Comparison of ENCODE assay signal across 8 mouse cellular contexts in genomic region chr8:84663483-84664327, GRCm38 (mm10). TPM values are rescaled to one million over a fixed set of nuclear protein-coding genes. Genes with fewer than 3 reads are reported as not detected.
DNase-seq lines count a peak whose midpoint lies in the region; ATAC-seq and TF ChIP-seq lines count a peak whose summit lies in the region.

No protein-coding gene starts in this region.

- H3K79me2 ChIP-seq in CH12.LX (replicated peaks; ENCODE audit: control insufficient read depth, extremely low read depth, insufficient read depth, poor library complexity, severe bottlenecking): peaks cover 23% of the 10 kb centered on the region

- peak; percentile 83 for TF ChIP-seq POLR2A in CH12.LX (IDR thresholded peaks at IDR 0.05; ENCODE audit: low read depth, low read length)

- peak; percentile 83 for ATAC-seq in forebrain, embryonic 11.5 days (replicated peaks; ENCODE audit: low FRiP score)
- ATAC-seq in heart, postnatal 0 days (ENCODE audit: insufficient read depth, low read depth): peak; percentile 80
- peak; percentile 72 for ATAC-seq in liver, postnatal 0 days
- peak; percentile 83 for ATAC-seq in neural tube, embryonic 14.5 days (ENCODE audit: low read depth)

- no peak for TF ChIP-seq CTCF in CH12.LX (conservative IDR thresholded peaks at IDR 0.05 in 1 of 2, IDR thresholded peaks at IDR 0.05 in 1 of 2; ENCODE audit: low read depth in 2 of 2, low read length in 2 of 2)
- no peak for TF ChIP-seq CTCF in heart, postnatal 0 days (IDR thresholded peaks at IDR 0.05; ENCODE audit: low read depth)
- no peak for TF ChIP-seq CTCF in liver, postnatal 0 days (IDR thresholded peaks at IDR 0.05; ENCODE audit: low read depth)

- peak overlapping the region; percentile 73 to 82 (median 80) for H3K4me3 ChIP-seq in CH12.LX (replicated peaks in 1 of 3; ENCODE audit: low read depth in 2 of 3, low read length in 2 of 3, poor library complexity in 1 of 3)
- peak overlapping the region; percentile 88 for H3K4me3 ChIP-seq in forebrain, embryonic 11.5 days (ENCODE audit: low read depth, low read length)
- peak overlapping the region; percentile 76 for H3K4me3 ChIP-seq in heart, postnatal 0 days (ENCODE audit: low read depth, low read length)
- H3K4me3 ChIP-seq in liver, postnatal 0 days (ENCODE audit: low read depth, low read length): peak overlapping the region; percentile 91
- H3K4me3 ChIP-seq in neural tube, embryonic 14.5 days (ENCODE audit: low read depth, low read length): peak overlapping the region; percentile 51

- peaks cover 6 to 17% of the 10 kb centered on the region in 2 experiments for H3K36me3 ChIP-seq in CH12.LX (replicated peaks in 1 of 2; ENCODE audit: control insufficient read depth in 1 of 2, insufficient read depth in 1 of 2, low read length in 1 of 2)
- H3K36me3 ChIP-seq in forebrain, embryonic 11.5 days (ENCODE audit: control insufficient read depth, insufficient read depth, low read length): no peaks in the 10 kb centered on the region; the same call in 1 of the 2 replicates
- no peaks in the 10 kb centered on the region; the same call in 1 of the 2 replicates for H3K36me3 ChIP-seq in heart, postnatal 0 days (replicated peaks; ENCODE audit: control insufficient read depth, insufficient read depth, low read length)
- H3K36me3 ChIP-seq in liver, postnatal 0 days (replicated peaks; ENCODE audit: insufficient read depth, low read length): no peaks in the 10 kb centered on the region
- H3K36me3 ChIP-seq in neural tube, embryonic 14.5 days (ENCODE audit: control insufficient read depth, insufficient read depth, low read length): no peaks in the 10 kb centered on the region

- WGBS in forebrain, embryonic 11.5 days: 3% methylated on average over 43 of the region's 43 CpGs
- 3% methylated on average over 42 of the region's 43 CpGs for WGBS in heart, postnatal 0 days
- 1% methylated on average over 43 of the region's 43 CpGs for WGBS in large intestine, adult 2 months
- 3% methylated on average over 43 of the region's 43 CpGs for WGBS in liver, postnatal 0 days (ENCODE audit: insufficient replicate concordance)
- 3% methylated on average over 43 of the region's 43 CpGs for WGBS in neural tube, embryonic 14.5 days

- peak; percentile 98 for DNase-seq in CH12.LX (ENCODE audit: extremely low read depth)
- peak; percentile 96 for DNase-seq in c-Kit-positive CD71-positive TER-119-negative erythroid progenitor cells, embryonic 14.5 days (ENCODE audit: low read depth)
- peak; percentile 97 for DNase-seq in forebrain, embryonic 11.5 days (ENCODE audit: low spot score)
- peak; percentile 95 for DNase-seq in heart, postnatal 0 days (ENCODE audit: low spot score)
- peak; percentile 90 for DNase-seq in large intestine, adult 2 months (ENCODE audit: low read depth, low spot score)
- peak; percentile 95 for DNase-seq in liver, postnatal 0 days
- peak; percentile 96 for DNase-seq in testis, postnatal 10 days (ENCODE audit: low spot score)

- in situ Hi-C loops in CH12.LX (cut with MboI; ENCODE audit: low pct_ligation_motif_present, low pct_unique_long_range_greater_than_20kb, low sequenced_read_pairs): no loop called here

- TF ChIP-seq RAD21 in CH12.LX (IDR thresholded peaks at IDR 0.05; ENCODE audit: low read depth, low read length): no peak

- H3K9me3 ChIP-seq in CH12.LX (replicated peaks; ENCODE audit: low read length): no peaks in the 10 kb centered on the region
- H3K9me3 ChIP-seq in forebrain, embryonic 11.5 days (ENCODE audit: control insufficient read depth, low read length): no peaks in the 10 kb centered on the region
- no peaks in the 10 kb centered on the region for H3K9me3 ChIP-seq in heart, postnatal 0 days (replicated peaks; ENCODE audit: control insufficient read depth, low read length)
- no peaks in the 10 kb centered on the region for H3K9me3 ChIP-seq in liver, postnatal 0 days (ENCODE audit: low read length)
- H3K9me3 ChIP-seq in neural tube, embryonic 14.5 days (ENCODE audit: control insufficient read depth, low read length): no peaks in the 10 kb centered on the region

- peak overlapping the region; percentile 72 for H3K4me2 ChIP-seq in CH12.LX (ENCODE audit: insufficient read depth, low read depth, poor library complexity, severe bottlenecking)
- H3K4me2 ChIP-seq in forebrain, embryonic 11.5 days (ENCODE audit: low read depth, low read length, severe bottlenecking): peak overlapping the region; percentile 98
- peak overlapping the region; percentile 86 for H3K4me2 ChIP-seq in heart, postnatal 0 days (ENCODE audit: low read depth, low read length)
- H3K4me2 ChIP-seq in liver, postnatal 0 days (ENCODE audit: low read depth, low read length): peak overlapping the region; percentile 85
- H3K4me2 ChIP-seq in neural tube, embryonic 14.5 days (ENCODE audit: low read depth, low read length): peak overlapping the region; percentile 88

- dilution Hi-C loops in CH12.LX (cut with MboI; ENCODE audit: extremely low pct_ligation_motif_present, extremely low pct_unique_long_range_greater_than_20kb, low sequenced_read_pairs): no loop called here

- H3K27ac ChIP-seq in CH12.LX (ENCODE audit: insufficient read depth, low read depth): peak overlapping the region; percentile 98
- H3K27ac ChIP-seq in forebrain, embryonic 11.5 days (ENCODE audit: low read depth, low read length): peak overlapping the region; percentile 87
- peak overlapping the region; percentile 93 for H3K27ac ChIP-seq in heart, postnatal 0 days (ENCODE audit: low read depth)
- H3K27ac ChIP-seq in liver, postnatal 0 days (ENCODE audit: low read depth): peak overlapping the region; percentile 99
- H3K27ac ChIP-seq in neural tube, embryonic 14.5 days (ENCODE audit: low read depth, low read length): peak overlapping the region; percentile 84

- H3K4me1 ChIP-seq in CH12.LX (ENCODE audit: control insufficient read depth in 1 of 2, insufficient read depth in 2 of 2): peaks cover 3 to 41% of the 10 kb centered on the region in 2 experiments; a peak in 2 of 4 replicates
- peaks cover 6% of the 10 kb centered on the region for H3K4me1 ChIP-seq in forebrain, embryonic 11.5 days (replicated peaks; ENCODE audit: control insufficient read depth, insufficient read depth, low read length)
- peaks cover 10% of the 10 kb centered on the region for H3K4me1 ChIP-seq in heart, postnatal 0 days (ENCODE audit: control insufficient read depth, insufficient read depth)
- H3K4me1 ChIP-seq in liver, postnatal 0 days (ENCODE audit: insufficient read depth): peaks cover 35% of the 10 kb centered on the region
- peaks cover 40% of the 10 kb centered on the region for H3K4me1 ChIP-seq in neural tube, embryonic 14.5 days (ENCODE audit: control insufficient read depth, insufficient read depth, low read length)

- peak overlapping the region; percentile 75 for H3K9ac ChIP-seq in CH12.LX (ENCODE audit: insufficient read depth, low read depth)
- H3K9ac ChIP-seq in forebrain, embryonic 11.5 days (ENCODE audit: low read length): peak overlapping the region; percentile 89
- H3K9ac ChIP-seq in heart, postnatal 0 days (replicated peaks; ENCODE audit: low read depth, low read length): peak overlapping the region; percentile 88
- peak overlapping the region; percentile 95 for H3K9ac ChIP-seq in liver, postnatal 0 days (replicated peaks)
- H3K9ac ChIP-seq in neural tube, embryonic 14.5 days (replicated peaks; ENCODE audit: low read depth, low read length): peak overlapping the region; percentile 65

- no peaks in the 10 kb centered on the region for H3K27me3 ChIP-seq in CH12.LX (replicated peaks)
- H3K27me3 ChIP-seq in forebrain, embryonic 11.5 days (ENCODE audit: control insufficient read depth, insufficient read depth, low read length): no peaks in the 10 kb centered on the region
- no peaks in the 10 kb centered on the region for H3K27me3 ChIP-seq in heart, postnatal 0 days (ENCODE audit: control insufficient read depth, insufficient read depth, low read length)
- H3K27me3 ChIP-seq in liver, postnatal 0 days (ENCODE audit: insufficient read depth, low read length): no peaks in the 10 kb centered on the region
- no peaks in the 10 kb centered on the region for H3K27me3 ChIP-seq in neural tube, embryonic 14.5 days (ENCODE audit: control insufficient read depth, insufficient read depth, low read length)

- TF ChIP-seq EP300 in CH12.LX (IDR thresholded peaks at IDR 0.05; ENCODE audit: low read length): no peak; the same call in 1 of the 2 replicates
- no peak for TF ChIP-seq EP300 in heart, postnatal 0 days (IDR thresholded peaks at IDR 0.05; ENCODE audit: low read depth)
- TF ChIP-seq EP300 in liver, postnatal 0 days (IDR thresholded peaks at IDR 0.05; ENCODE audit: low read depth): peak; percentile 65; the same call in 1 of the 2 replicates

RNA-seq across cellular contexts. Expression of gene Ier2, which starts 1.1 kb away (rescaled TPM):
- total RNA-seq in CH12.LX (2012; rRNA removed): 22.7 and 30.3 TPM in 2 replicates
- total RNA-seq in CH12.LX (2014; rRNA removed): 30.9 and 35.4 TPM in 2 replicates
- 25.7 and 26.3 TPM in 2 replicates for polyA plus RNA-seq in CH12.LX (2012; ENCODE audit: insufficient read length, low read depth)
- 67.3 and 68.7 TPM in 2 replicates for polyA plus RNA-seq in forebrain, embryonic 11.5 days (2014; fragmentation: Nextera tagmentation; extraction: Ambion mirVana)
- 17.0 and 23.2 TPM in 2 replicates for total RNA-seq in heart, postnatal 0 days (2014; rRNA removed; ENCODE audit: low replicate concordance)
- polyA plus RNA-seq in heart, postnatal 0 days (2015; fragmentation: Nextera tagmentation; extraction: Ambion mirVana): 33.3 and 38.3 TPM in 2 replicates
- 28.1 and 39.5 TPM in 2 replicates for polyA plus RNA-seq in large intestine, adult 2 months (2012; rRNA removed)
- polyA plus RNA-seq in liver, postnatal 0 days (2015; fragmentation: Nextera tagmentation; extraction: Ambion mirVana): 32.3 and 32.9 TPM in 2 replicates
- 14.4 and 20.9 TPM in 2 replicates for polyA plus RNA-seq in neural tube, embryonic 14.5 days (2014; fragmentation: Nextera tagmentation; extraction: Ambion mirVana)

RNA-seq across cellular contexts. Expression of gene Trmt1, which starts 22.4 kb away (rescaled TPM):
- total RNA-seq in CH12.LX (2012; rRNA removed) (157 and 160 TPM in 2 replicates), CH12.LX (2014; rRNA removed) (77.0 and 94.5 TPM in 2 replicates)
- polyA plus RNA-seq in CH12.LX (2012; ENCODE audit: insufficient read length, low read depth): 140 and 157 TPM in 2 replicates
- polyA plus RNA-seq in forebrain, embryonic 11.5 days (2014; fragmentation: Nextera tagmentation; extraction: Ambion mirVana): 52.7 and 72.3 TPM in 2 replicates
- total RNA-seq in heart, postnatal 0 days (2014; rRNA removed; ENCODE audit: low replicate concordance): 98.3 and 116 TPM in 2 replicates
- polyA plus RNA-seq in heart, postnatal 0 days (2015; fragmentation: Nextera tagmentation; extraction: Ambion mirVana): 28.4 and 29.5 TPM in 2 replicates
- polyA plus RNA-seq in large intestine, adult 2 months (2012; rRNA removed): 58.1 and 68.2 TPM in 2 replicates
- 21.3 TPM in 2 replicates for polyA plus RNA-seq in liver, postnatal 0 days (2015; fragmentation: Nextera tagmentation; extraction: Ambion mirVana)
- 59.8 and 70.2 TPM in 2 replicates for polyA plus RNA-seq in neural tube, embryonic 14.5 days (2014; fragmentation: Nextera tagmentation; extraction: Ambion mirVana)

RNA-seq across cellular contexts. Expression of gene Nacc1, which starts 24.0 kb away (rescaled TPM):
- 45.1 and 49.0 TPM in 2 replicates for total RNA-seq in CH12.LX (2012; rRNA removed)
- 21.9 and 23.3 TPM in 2 replicates for total RNA-seq in CH12.LX (2014; rRNA removed)
- polyA plus RNA-seq in CH12.LX (2012; ENCODE audit: insufficient read length, low read depth): 73.0 and 84.1 TPM in 2 replicates
- 34.6 and 37.7 TPM in 2 replicates for polyA plus RNA-seq in forebrain, embryonic 11.5 days (2014; fragmentation: Nextera tagmentation; extraction: Ambion mirVana)
- total RNA-seq in heart, postnatal 0 days (2014; rRNA removed; ENCODE audit: low replicate concordance): 68.0 and 83.6 TPM in 2 replicates
- polyA plus RNA-seq in heart, postnatal 0 days (2015; fragmentation: Nextera tagmentation; extraction: Ambion mirVana): 6.2 and 6.9 TPM in 2 replicates
- polyA plus RNA-seq in large intestine, adult 2 months (2012; rRNA removed): 71.5 and 96.6 TPM in 2 replicates
- 3.3 and 3.6 TPM in 2 replicates for polyA plus RNA-seq in liver, postnatal 0 days (2015; fragmentation: Nextera tagmentation; extraction: Ambion mirVana)
- polyA plus RNA-seq in neural tube, embryonic 14.5 days (2014; fragmentation: Nextera tagmentation; extraction: Ambion mirVana): 15.3 and 16.6 TPM in 2 replicates

RNA-seq across cellular contexts. Expression of gene Lyl1, which starts 37.6 kb away (rescaled TPM):
- total RNA-seq in CH12.LX (2012; rRNA removed) (38.5 and 45.5 TPM in 2 replicates), CH12.LX (2014; rRNA removed) (20.3 and 20.6 TPM in 2 replicates)
- 53.2 and 54.5 TPM in 2 replicates for polyA plus RNA-seq in CH12.LX (2012; ENCODE audit: insufficient read length, low read depth)
- polyA plus RNA-seq in forebrain, embryonic 11.5 days (2014; fragmentation: Nextera tagmentation; extraction: Ambion mirVana): 5.0 and 5.7 TPM in 2 replicates
- 4.4 and 4.8 TPM in 2 replicates for total RNA-seq in heart, postnatal 0 days (2014; rRNA removed; ENCODE audit: low replicate concordance)
- 8.7 and 9.8 TPM in 2 replicates for polyA plus RNA-seq in heart, postnatal 0 days (2015; fragmentation: Nextera tagmentation; extraction: Ambion mirVana)
- 6.6 and 7.1 TPM in 2 replicates for polyA plus RNA-seq in large intestine, adult 2 months (2012; rRNA removed)
- polyA plus RNA-seq in liver, postnatal 0 days (2015; fragmentation: Nextera tagmentation; extraction: Ambion mirVana): 24.6 and 25.7 TPM in 2 replicates
- 1.3 and 3.6 TPM in 2 replicates for polyA plus RNA-seq in neural tube, embryonic 14.5 days (2014; fragmentation: Nextera tagmentation; extraction: Ambion mirVana)

RNA-seq across cellular contexts. Expression of gene G430095P16Rik, which starts 59.1 kb away (rescaled TPM):
- total RNA-seq in CH12.LX (2012; rRNA removed) (0.17 TPM in 1 of 2 replicates, not detected in the other), CH12.LX (2014; rRNA removed) (0.39 TPM in 1 of 2 replicates, not detected in the other)
- polyA plus RNA-seq in CH12.LX (2012; ENCODE audit: insufficient read length, low read depth): not detected in 2 replicates
- polyA plus RNA-seq in forebrain, embryonic 11.5 days (2014; fragmentation: Nextera tagmentation; extraction: Ambion mirVana): 3.0 and 3.1 TPM in 2 replicates
- 1.0 TPM in 1 of 2 replicates, not detected in the other for total RNA-seq in heart, postnatal 0 days (2014; rRNA removed; ENCODE audit: low replicate concordance)
- polyA plus RNA-seq in heart, postnatal 0 days (2015; fragmentation: Nextera tagmentation; extraction: Ambion mirVana): 3.0 and 3.1 TPM in 2 replicates
- polyA plus RNA-seq in large intestine, adult 2 months (2012; rRNA removed): 0.12 and 0.18 TPM in 2 replicates
- polyA plus RNA-seq in liver, postnatal 0 days (2015; fragmentation: Nextera tagmentation; extraction: Ambion mirVana): 4.8 and 6.3 TPM in 2 replicates
- 0.76 and 1.8 TPM in 2 replicates for polyA plus RNA-seq in neural tube, embryonic 14.5 days (2014; fragmentation: Nextera tagmentation; extraction: Ambion mirVana)

Comparison
In these comparisons a context has a peak if more than half of its experiments do, and no peak if none do; other contexts are left out.
1. Peak in every context shown above with its lines: DNase-seq, ATAC-seq, H3K4me3 ChIP-seq and H3K27ac ChIP-seq.